Mouse (Mus musculus) hindbrain, embryonic 13.5 days (tissue): Measurements from ENCODE around the gene Atg16l2. TPM values are rescaled to one million over a fixed set of nuclear protein-coding genes. Genes with fewer than 3 reads are reported as not detected.
A peak's percentile ranks its signal among the peaks of the same experiment; 100 is the strongest.

Source experiments
- ATAC-seq: fragments of 200-750 bp; cut with Nextera tagmentation; 2 replicates; pipeline ENCODE4 v1.8.0; 2017; ENCODE audit warnings: moderate TSS enrichment; ENCODE audit not compliant: low FRiP score
- H3K27ac ChIP-seq: fragments of 300-500 bp; sonication (generic); 2 replicates; pipeline ENCODE4 v1.5.1; 2015; ENCODE audit warnings: inconsistent platforms, mild to moderate bottlenecking, moderate library complexity
- H3K27me3 ChIP-seq: fragments of 300-500 bp; sonication (generic); 2 replicates; pipeline ENCODE4 v1.6.1; 2015; ENCODE audit warnings: mild to moderate bottlenecking, inconsistent platforms
- H3K36me3 ChIP-seq: fragments of 300-500 bp; sonication (generic); 2 replicates; pipeline ENCODE4 v1.6.1; 2015; ENCODE audit warnings: mild to moderate bottlenecking, inconsistent platforms
- H3K4me1 ChIP-seq: fragments of 300-500 bp; sonication (generic); replicated peaks from 2 replicates; pipeline ENCODE4 v1.6.1; 2015; ENCODE audit warnings: inconsistent platforms
- H3K4me2 ChIP-seq: fragments of 300-500 bp; sonication (generic); 2 replicates; pipeline ENCODE4 v1.6.1; 2015; ENCODE audit warnings: inconsistent platforms, mild to moderate bottlenecking, moderate library complexity
- H3K4me3 ChIP-seq: fragments of 300-500 bp; sonication (generic); 2 replicates; pipeline ENCODE4 v1.5.1; 2015; ENCODE audit warnings: mild to moderate bottlenecking, inconsistent platforms
- H3K9ac ChIP-seq: fragments of 300-500 bp; sonication (generic); 2 replicates; pipeline ENCODE4 v1.6.1; 2015; ENCODE audit warnings: mild to moderate bottlenecking, inconsistent platforms
- H3K9me3 ChIP-seq: fragments of 300-500 bp; sonication (generic); 2 replicates; pipeline ENCODE4 v1.6.1; 2016; ENCODE audit warnings: inconsistent platforms
- WGBS: fragments of 180-500 bp; shearing (Covaris S2); methylation state at CpG from one replicate; pipeline ENCODE4 v1.1.7; 2015; 5-methylcytosine and 5-hydroxymethylcytosine counted together
- polyA plus RNA-seq: library from polyadenylated mRNA; unstranded; fragments of >200 nt; fragmentation: Nextera tagmentation; extraction: Ambion mirVana; gene quantifications from 2 replicates; pipeline ENCODE4 v1.2.1, GENCODE M21; 2015

The Atg16l2 gene
- polyA plus RNA-seq, 1 experiment from 2014 or later, result 17.5 TPM

GRCm38 (mm10) chr7:101248760-101249159 is 53.3 kb downstream of the Atg16l2 start:
- Histone ChIP-seq H3K9me3 (no peaks in the 10 kb centered on the region), H3K4me3 (no peak overlapping the region), H3K4me1 (no peaks in the 10 kb centered on the region), H3K4me2 (no peak overlapping the region), H3K27me3 (no peaks in the 10 kb centered on the region), H3K27ac (no peak overlapping the region), H3K36me3 (peaks cover 32% of the 10 kb centered on the region), H3K9ac (no peak overlapping the region)
- WGBS, result 97% methylated on average over 4 of the region's 4 CpGs
- ATAC-seq, result no peak

GRCm38 (mm10) chr7:101236712-101237473 is 65.2 kb downstream of the Atg16l2 start:
- WGBS, result 59% methylated on average over 8 of the region's 8 CpGs
- no peak overlapping the region for H3K9ac ChIP-seq
- no peaks in the 10 kb centered on the region for H3K27me3 ChIP-seq
- H3K9me3 ChIP-seq, result no peaks in the 10 kb centered on the region
- peak overlapping the region; percentile 62 for H3K27ac ChIP-seq
- peaks cover 13% of the 10 kb centered on the region for H3K36me3 ChIP-seq
- peaks cover 19% of the 10 kb centered on the region for H3K4me1 ChIP-seq
- H3K4me2 ChIP-seq, result no peak overlapping the region
- ATAC-seq, result peak; percentile 69
- H3K4me3 ChIP-seq, result no peak overlapping the region

DNA sequence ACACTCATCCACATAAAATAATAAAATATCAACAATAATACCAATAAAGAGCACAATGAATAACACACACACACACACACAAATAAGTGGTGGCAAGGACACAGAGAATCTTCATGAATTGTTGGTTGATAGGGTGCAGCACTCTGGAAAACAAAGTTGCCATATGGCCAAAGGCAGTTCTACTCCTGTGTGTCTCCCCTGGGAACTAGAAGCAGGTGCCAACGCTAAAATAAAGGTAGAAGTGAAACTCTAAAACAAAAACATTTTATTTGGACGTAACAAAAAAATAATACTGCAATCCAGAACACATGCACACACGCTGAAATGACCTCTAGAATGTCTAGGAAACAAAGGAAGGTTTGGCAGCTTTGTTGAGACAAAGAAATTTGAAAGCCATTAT is 69.3 kb downstream of the Atg16l2 start:
- H3K4me3 ChIP-seq, result no peak overlapping the region
- H3K27me3 ChIP-seq, result no peaks in the 10 kb centered on the region
- H3K4me1 ChIP-seq, result peaks cover 14% of the 10 kb centered on the region
- peak overlapping the region; percentile 20; the same call in 1 of the 2 replicates for H3K27ac ChIP-seq
- no peak overlapping the region for H3K9ac ChIP-seq
- no peak for ATAC-seq
- H3K9me3 ChIP-seq, result no peaks in the 10 kb centered on the region
- 52% methylated on average over 3 of the region's 3 CpGs for WGBS
- H3K36me3 ChIP-seq, result no peaks in the 10 kb centered on the region; the same call in 1 of the 2 replicates
- no peak overlapping the region for H3K4me2 ChIP-seq

DNA sequence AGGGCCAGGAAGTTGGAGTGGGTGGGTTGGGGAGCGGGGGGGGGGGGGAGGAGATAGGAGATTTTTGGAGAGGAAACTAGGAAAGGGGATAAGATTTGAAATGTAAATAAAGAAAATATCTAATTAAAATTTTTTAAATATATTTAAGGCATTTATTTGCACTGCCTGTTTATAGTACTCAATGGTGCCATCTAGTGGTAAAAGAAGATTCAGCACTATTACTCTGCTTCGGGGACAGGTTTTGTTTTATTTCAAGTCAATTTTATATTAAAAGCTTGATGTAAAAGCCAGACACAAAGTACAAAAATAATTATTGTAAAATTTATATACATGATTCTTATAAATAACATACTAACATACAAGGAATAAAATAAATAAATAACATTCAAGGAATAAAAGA is 70.6 kb downstream of the Atg16l2 start:
- H3K27ac ChIP-seq, result no peak overlapping the region
- H3K9me3 ChIP-seq, result no peaks in the 10 kb centered on the region
- no peaks in the 10 kb centered on the region for H3K27me3 ChIP-seq
- H3K4me3 ChIP-seq, result no peak overlapping the region
- peaks cover 6% of the 10 kb centered on the region; the same call in 1 of the 2 replicates for H3K4me1 ChIP-seq
- ATAC-seq, result no peak
- WGBS, result 53% methylated on average over 1 of the region's 2 CpGs
- H3K36me3 ChIP-seq, result no peaks in the 10 kb centered on the region; the same call in 1 of the 2 replicates
- H3K9ac ChIP-seq, result no peak overlapping the region
- no peak overlapping the region for H3K4me2 ChIP-seq

DNA sequence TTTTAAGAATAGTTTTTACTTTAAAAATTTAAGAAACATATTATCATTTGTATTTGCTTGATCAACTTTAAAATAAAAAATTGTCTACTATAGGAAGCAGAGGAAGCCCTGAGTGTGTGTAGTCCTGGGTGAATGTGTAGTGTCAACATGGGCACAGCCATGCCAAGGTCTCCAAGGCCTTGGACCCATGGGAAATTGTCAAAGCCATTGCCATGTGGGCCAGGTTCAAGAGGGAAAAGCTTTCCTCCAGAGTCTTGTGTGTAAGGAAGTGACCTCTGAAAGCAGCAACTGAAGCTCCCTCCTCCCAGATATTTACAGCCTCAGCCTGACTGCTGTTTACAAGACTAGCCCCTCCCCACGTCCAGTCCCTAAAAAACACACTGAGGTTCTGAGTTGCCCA is 72.7 kb downstream of the Atg16l2 start:
- Histone ChIP-seq H3K27ac (no peak overlapping the region), H3K9me3 (no peaks in the 10 kb centered on the region), H3K4me1 (peaks cover 6% of the 10 kb centered on the region; the same call in 1 of the 2 replicates), H3K9ac (no peak overlapping the region), H3K4me3 (no peak overlapping the region), H3K36me3 (no peaks in the 10 kb centered on the region), H3K27me3 (no peaks in the 10 kb centered on the region), H3K4me2 (no peak overlapping the region)
- WGBS, result 67% methylated on average over 1 of the region's 1 CpGs
- no peak for ATAC-seq

- H3K27ac ChIP-seq, result no peak overlapping the region
- H3K36me3 ChIP-seq, result no peaks in the 10 kb centered on the region
- WGBS, result 94% methylated on average over 2 of the region's 2 CpGs
- no peak overlapping the region for H3K9ac ChIP-seq
- no peaks in the 10 kb centered on the region for H3K9me3 ChIP-seq
- no peaks in the 10 kb centered on the region for H3K4me1 ChIP-seq
- H3K27me3 ChIP-seq, result no peaks in the 10 kb centered on the region
- no peak overlapping the region for H3K4me2 ChIP-seq
- no peak for ATAC-seq
- H3K4me3 ChIP-seq, result no peak overlapping the region
Measured at GRCm38 (mm10) chr7:101223501-101223900, 78.5 kb downstream of the Atg16l2 start.

DNA sequence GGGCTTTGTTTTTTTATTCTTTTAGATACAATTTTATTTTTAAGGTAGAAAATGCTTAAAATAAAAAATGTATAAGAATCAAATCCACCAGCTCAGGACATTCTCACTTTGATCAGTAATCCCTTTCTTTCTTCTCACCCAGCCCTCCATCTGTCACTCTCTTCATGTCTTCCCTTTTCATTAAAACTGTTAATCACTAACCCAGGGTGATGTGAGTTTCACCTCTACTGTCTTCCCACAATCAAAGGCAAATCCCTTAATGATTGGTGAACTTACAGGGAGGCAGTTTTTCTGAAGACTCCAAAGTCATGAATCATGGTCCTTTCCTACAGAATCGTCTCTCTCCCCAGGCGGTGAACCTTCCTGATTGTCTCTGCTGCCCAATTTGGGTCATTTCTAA is 85.3 kb downstream of the Atg16l2 start:
- no peak overlapping the region for H3K27ac ChIP-seq
- H3K36me3 ChIP-seq, result peaks cover 4% of the 10 kb centered on the region
- WGBS, result 64% methylated on average over 2 of the region's 2 CpGs
- H3K9me3 ChIP-seq, result no peaks in the 10 kb centered on the region
- ATAC-seq, result no peak
- no peak overlapping the region for H3K4me2 ChIP-seq
- H3K4me1 ChIP-seq, result no peaks in the 10 kb centered on the region
- H3K9ac ChIP-seq, result no peak overlapping the region
- H3K27me3 ChIP-seq, result no peaks in the 10 kb centered on the region
- H3K4me3 ChIP-seq, result no peak overlapping the region

- Histone ChIP-seq H3K9ac (no peak overlapping the region), H3K4me1 (no peaks in the 10 kb centered on the region), H3K4me2 (no peak overlapping the region), H3K27me3 (no peaks in the 10 kb centered on the region), H3K4me3 (no peak overlapping the region), H3K9me3 (no peaks in the 10 kb centered on the region), H3K27ac (no peak overlapping the region), H3K36me3 (peaks cover 12% of the 10 kb centered on the region)
- WGBS, result 87% methylated on average over 3 of the region's 3 CpGs
- ATAC-seq, result no peak
Measured at GRCm38 (mm10) chr7:101213515-101214263, 88.4 kb downstream of the Atg16l2 start.

Other genes starting within 250 kb of the Atg16l2 start
- 35.8 and 38.6 TPM in 2 replicates for gene Fchsd2, start 209.4 kb downstream of the Atg16l2 start, polyA plus RNA-seq
- 9.7 and 10.0 TPM in 2 replicates for gene Stard10, start 14.8 kb upstream of the Atg16l2 start, polyA plus RNA-seq
- 7.6 and 11.6 TPM in 2 replicates for gene Arap1, start 45.8 kb upstream of the Atg16l2 start, polyA plus RNA-seq
- not detected in 2 replicates for gene Gm45837, start 108.6 kb upstream of the Atg16l2 start, polyA plus RNA-seq
- 28.8 and 31.6 TPM in 2 replicates for gene Pde2a, start 119.4 kb upstream of the Atg16l2 start, polyA plus RNA-seq